Mouse (Mus musculus): ENCODE measurements around the gene Lrp6. TPM values are rescaled to one million over a fixed set of nuclear protein-coding genes. Genes with fewer than 3 reads are reported as not detected.

Gene Lrp6
- total RNA-seq, 2 experiments from 2014 or later: 31.8 to 50.7 TPM

GRCm38 (mm10) chr6:134416556-134417105, 150.1 kb downstream of the Lrp6 start:
- ATAC-seq (replicated peaks; ENCODE audit: low FRiP score, low TSS enrichment, poor library complexity, severe bottlenecking): no peak

GRCm38 (mm10) chr6:134414532-134414883, 152.3 kb downstream of the Lrp6 start:
- peak; percentile 1; the same call in 1 of the 2 replicates for ATAC-seq (replicated peaks; ENCODE audit: low FRiP score, low TSS enrichment, poor library complexity, severe bottlenecking)

- peak; percentile 86 for ATAC-seq (replicated peaks; ENCODE audit: low FRiP score, low TSS enrichment, poor library complexity, severe bottlenecking)
These were observed 152.8 kb downstream of the Lrp6 start for GRCm38 (mm10) chr6:134413706-134414531.

GRCm38 (mm10) chr6:134407226-134407625, 159.5 kb downstream of the Lrp6 start:
- 0 out of 2 replicates have a peak, but pooled peaks have one; percentile 12 for ATAC-seq (replicated peaks; ENCODE audit: low FRiP score, low TSS enrichment, poor library complexity, severe bottlenecking)

- ATAC-seq (replicated peaks; ENCODE audit: low FRiP score, low TSS enrichment, poor library complexity, severe bottlenecking): no peak
These were observed 163.1 kb downstream of the Lrp6 start for GRCm38 (mm10) chr6:134403684-134404070.

- peak; percentile 89 for ATAC-seq (replicated peaks; ENCODE audit: low FRiP score, low TSS enrichment, poor library complexity, severe bottlenecking)
These were observed 163.7 kb downstream of the Lrp6 start for GRCm38 (mm10) chr6:134402914-134403683.

Other genes with a start within 250 kb of the Lrp6 start
- gene Bcl2l14, start 170.6 kb downstream of the Lrp6 start, total RNA-seq (2014; fragmentation: Nextera tagmentation): 1.0 and 1.4 TPM in 2 replicates
- 0.88 TPM in 1 of 2 replicates, not detected in the other for gene Bcl2l14, start 170.6 kb downstream of the Lrp6 start, total RNA-seq (2017)
- gene Mansc1, start 65.5 kb upstream of the Lrp6 start, total RNA-seq (2014; fragmentation: Nextera tagmentation): 0.20 TPM in 1 of 2 replicates, not detected in the other
- gene Mansc1, start 65.5 kb upstream of the Lrp6 start, total RNA-seq (2017): 0.28 and 1.5 TPM in 2 replicates
- 15.4 and 20.0 TPM in 2 replicates for gene Borcs5, start 72.5 kb upstream of the Lrp6 start, total RNA-seq (2014; fragmentation: Nextera tagmentation)
- gene Borcs5, start 72.5 kb upstream of the Lrp6 start, total RNA-seq (2017): 9.0 and 10.6 TPM in 2 replicates
- gene Dusp16, start 225.7 kb upstream of the Lrp6 start, total RNA-seq (2014; fragmentation: Nextera tagmentation): 7.1 and 10.0 TPM in 2 replicates
- gene Dusp16, start 225.7 kb upstream of the Lrp6 start, total RNA-seq (2017): 3.9 and 10.9 TPM in 2 replicates